Mouse (Mus musculus): ENCODE results near the gene Gdf1.

Gdf1 gene

DNA sequence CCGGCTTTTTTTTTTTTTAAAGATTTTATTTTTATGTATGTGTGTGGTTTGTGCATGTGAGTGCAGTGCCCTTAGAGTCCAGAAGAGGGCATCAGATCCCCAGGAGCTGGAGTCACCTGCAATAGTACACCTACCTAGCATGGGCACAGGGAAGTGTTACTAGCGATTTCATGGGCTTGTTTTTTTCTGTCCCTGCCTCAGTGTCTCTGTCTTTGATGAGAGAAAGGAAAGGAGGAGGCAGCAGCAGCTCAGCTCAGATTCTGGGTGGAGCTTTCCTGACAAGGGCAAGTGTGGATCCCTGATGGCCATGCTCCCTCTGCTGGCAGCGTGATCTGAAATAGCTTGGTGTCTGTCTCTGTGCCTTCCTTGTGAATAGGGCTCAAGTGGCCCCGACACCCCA lies 31.2 kb downstream of the Gdf1 start:
- no peak for DNase-seq (ENCODE audit: low read depth, low spot score)

DNA sequence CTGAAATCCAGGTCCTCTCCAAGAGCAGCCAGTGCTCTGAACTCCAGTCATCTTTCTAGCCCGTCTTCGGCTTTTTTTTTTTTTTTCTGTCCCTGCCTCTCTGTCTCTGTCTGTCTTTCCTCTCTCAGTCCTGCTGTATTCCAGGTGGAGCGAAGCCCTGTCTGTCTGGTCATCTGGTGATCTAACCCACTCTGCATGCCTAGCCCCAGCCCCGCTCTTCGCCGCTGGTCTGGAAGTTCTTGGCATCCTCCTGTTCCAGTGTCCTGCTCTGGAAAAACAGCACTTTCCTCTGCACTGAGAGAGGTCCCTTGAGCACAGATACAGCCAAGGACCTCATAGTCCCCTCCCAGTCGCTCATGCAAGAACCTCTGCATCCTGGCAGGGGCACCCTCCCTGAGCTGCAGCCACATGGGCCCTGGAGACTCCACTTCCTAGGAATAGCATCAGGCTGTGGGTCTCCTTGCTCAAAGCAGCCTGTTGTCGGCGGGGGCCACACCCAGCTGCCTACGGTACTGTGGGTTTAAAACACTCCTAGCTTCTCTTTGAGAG lies 31.9 kb downstream of the Gdf1 start:
- no peak for DNase-seq (ENCODE audit: low read depth, low spot score)

DNA sequence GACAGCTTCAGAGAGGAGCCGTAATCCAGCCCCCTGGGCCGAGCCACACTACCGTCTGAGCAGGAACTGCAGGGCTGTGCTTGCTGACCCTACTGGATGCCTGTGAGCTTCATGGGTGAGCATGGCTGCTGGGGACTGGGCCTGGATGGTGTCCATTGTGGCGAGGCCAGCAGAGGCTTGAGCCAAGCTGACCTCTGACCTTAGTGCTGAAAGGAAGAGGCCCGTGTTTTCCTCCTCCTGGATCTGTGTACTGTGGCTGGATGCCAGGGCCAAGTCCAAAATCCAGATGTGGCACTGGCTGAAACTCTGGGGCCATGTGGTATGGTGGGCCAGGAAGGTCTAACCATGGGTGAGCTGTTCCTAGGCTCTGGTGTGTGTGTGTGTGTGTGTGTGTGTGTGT lies 34.4 kb downstream of the Gdf1 start:
- DNase-seq (ENCODE audit: low read depth, low spot score), result no peak

DNA sequence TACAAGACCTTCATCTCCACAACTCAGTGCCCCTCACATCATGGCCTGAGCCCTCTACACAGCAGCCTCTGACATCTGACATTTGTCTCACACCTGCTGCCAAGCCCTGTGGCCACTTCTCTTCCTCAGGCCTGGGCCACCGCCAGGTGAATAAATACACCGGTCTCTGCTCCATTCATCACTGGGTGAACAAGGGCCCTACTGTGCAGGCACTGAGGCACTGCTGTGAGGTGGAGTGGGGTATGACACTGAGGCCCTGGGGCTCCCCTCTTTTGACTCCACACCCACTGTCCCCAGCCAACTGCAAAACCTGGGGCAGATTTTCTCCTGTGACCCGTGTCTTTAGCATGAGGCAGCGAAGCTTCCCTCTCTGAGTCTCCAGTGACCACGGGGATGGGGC lies 37.0 kb downstream of the Gdf1 start:
- DNase-seq (ENCODE audit: low read depth, low spot score), result no peak

DNA sequence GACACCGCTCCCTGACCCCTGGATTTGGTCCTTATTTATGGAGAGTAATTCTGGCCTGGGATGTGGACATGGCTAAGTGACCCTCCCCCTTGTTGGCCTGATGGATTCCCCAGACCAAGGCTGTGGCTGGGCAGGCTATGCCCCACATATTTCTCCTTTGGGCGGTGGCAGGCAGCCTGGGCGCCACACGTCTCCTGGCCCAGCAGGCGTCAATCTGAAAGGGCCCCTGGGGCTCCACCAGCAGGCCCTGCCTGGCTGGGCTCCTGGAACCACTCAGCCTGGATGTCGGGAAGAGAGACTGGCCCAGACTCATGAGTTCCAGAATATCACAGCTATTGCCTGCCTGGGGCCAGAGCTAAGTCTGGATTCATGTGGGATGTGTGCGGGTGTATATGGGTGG lies 40.9 kb downstream of the Gdf1 start:
- no peak for DNase-seq (ENCODE audit: low read depth, low spot score)

DNA sequence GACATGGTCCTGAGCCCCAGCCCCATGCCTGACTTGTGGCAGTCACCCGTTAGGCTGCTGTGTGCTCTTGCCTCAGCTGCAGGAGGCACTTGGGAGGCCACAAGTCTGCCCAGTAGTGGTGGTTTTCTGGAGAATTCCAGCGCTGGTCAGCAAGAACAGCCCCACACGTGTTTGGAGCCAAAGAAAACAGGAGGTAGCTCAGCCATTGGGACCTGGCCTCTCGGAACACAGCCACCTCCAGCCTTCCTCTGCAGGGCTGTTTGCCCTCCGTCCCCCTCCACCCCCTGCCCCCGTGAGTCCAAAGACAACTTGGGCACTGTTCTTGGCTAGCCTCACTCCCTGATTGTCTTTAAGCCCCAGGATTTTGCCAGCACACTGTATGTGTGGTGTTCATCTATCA lies 42.3 kb downstream of the Gdf1 start:
- DNase-seq (ENCODE audit: low read depth, low spot score), result no peak

DNA sequence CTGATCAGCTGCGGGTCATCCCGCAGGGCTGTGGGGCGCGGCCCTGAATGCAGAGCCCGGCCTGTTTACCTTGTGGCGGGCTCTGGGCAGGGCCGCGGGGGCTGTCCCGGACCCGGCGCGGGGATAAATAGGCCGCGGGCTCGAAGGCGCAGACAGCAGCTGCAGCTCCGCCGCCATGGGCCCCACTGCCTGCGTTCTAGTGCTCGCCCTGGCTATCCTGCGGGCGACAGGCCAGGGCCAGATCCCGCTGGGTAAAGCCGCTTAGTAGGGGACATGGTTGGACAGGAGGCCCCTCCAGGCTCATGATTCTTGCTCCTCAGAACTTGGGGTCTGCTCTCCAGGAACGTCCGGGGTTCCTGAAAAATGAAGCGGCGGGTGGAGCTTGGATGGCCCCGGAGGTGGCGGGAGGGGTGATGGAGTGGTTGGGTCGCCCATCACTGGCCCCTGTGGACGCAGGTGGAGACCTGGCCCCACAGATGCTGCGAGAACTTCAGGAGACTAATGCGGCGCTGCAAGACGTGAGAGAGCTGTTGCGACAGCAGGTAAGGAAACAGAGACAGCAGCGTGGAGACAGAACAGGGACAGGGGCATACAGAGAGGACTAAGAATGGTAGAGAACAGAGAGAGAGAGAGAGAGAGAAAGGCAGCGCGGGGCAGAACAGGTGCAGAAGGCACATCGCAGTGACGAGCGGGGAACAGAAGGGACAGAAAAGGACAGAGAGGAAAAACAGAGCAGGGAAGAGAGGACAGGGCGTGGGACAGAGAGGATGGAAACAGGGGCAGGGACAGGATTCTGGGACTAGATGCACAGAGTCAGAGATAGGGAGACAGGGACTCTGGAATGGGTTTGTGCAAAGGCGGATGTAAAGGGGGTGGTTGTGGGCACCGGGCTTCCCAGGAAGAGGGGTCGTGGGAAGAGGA lies 44.0 kb downstream of the Gdf1 start, which contains the start of gene Comp:
Gene Comp (plus strand): TSS at position 162 of the 921 bp plus-strand sequence.
- no peak for DNase-seq (ENCODE audit: low read depth, low spot score)

DNA sequence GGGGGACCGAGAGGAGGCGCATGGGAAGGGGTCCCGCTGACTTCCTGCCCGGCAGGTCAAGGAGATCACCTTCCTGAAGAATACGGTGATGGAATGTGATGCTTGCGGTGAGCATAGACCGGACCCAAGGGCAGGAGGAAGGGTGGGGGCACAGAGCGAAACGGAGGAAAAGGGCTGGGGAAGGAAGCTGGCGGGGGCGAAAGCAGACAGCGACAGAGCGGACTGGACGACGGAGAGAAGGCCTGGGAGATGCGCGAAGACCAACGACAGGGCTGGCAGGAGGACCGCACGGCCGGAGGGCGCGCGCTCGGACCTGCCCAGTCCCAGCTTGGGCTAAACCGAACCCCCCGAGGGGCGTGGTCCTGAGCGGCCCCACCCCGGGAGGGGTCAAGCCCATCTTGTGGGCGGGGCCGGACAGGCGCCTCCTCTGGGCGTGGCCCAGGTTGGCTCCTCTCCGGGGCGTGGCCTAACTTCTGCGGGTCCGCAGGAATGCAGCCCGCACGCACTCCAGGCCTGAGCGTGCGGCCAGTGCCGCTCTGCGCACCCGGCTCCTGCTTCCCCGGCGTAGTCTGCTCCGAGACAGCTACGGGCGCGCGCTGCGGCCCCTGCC lies 44.8 kb downstream of the Gdf1 start:
- DNase-seq (ENCODE audit: low read depth, low spot score), result peak; percentile 58

DNA sequence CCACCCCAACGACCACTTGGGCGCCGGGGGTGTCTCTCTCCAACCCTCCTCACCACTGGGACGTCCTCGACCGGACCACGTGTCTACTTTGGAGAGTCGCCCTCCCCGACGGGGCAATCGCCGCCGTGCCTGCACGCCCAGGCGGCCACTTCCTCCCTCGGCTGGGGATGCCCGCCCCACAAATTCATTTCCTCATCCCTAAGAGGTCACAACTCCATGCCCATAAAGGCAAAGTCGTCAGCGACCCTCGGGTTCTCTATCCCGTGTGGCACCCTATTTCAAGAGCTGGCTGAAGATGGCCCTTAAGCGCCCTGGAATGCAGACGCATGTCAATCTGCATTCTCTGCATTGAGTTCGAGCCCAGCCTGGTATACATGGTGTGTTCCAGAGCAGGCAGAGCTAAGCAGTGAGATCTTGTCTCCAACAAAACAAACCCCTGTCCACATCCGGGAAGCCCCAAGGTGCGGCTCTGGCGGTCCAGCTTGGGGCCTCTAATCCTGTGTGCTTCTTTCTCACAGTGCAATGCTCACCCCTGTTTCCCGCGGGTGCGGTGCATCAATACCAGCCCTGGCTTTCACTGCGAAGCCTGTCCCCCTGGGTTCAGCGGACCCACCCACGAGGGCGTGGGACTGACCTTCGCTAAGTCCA lies 45.7 kb downstream of the Gdf1 start:
- DNase-seq (ENCODE audit: low read depth, low spot score), result no peak

DNA sequence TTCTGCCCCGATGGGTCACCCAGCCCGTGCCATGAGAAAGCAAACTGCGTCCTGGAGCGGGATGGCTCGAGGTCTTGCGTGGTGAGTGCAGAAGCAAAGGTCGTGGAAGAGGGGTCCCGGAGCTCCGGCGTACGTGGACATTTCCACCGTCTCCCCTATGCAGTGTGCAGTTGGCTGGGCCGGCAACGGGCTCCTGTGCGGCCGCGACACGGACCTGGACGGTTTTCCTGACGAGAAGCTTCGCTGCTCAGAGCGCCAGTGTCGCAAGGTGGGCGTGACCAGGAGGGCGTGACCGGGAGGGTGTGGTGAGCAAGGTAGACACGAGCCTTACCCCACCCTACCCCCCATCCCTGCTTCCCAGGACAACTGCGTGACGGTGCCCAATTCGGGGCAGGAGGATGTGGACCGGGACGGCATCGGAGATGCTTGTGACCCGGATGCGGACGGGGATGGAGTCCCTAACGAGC lies 46.7 kb downstream of the Gdf1 start:
- DNase-seq (ENCODE audit: low read depth, low spot score), result no peak

DNA sequence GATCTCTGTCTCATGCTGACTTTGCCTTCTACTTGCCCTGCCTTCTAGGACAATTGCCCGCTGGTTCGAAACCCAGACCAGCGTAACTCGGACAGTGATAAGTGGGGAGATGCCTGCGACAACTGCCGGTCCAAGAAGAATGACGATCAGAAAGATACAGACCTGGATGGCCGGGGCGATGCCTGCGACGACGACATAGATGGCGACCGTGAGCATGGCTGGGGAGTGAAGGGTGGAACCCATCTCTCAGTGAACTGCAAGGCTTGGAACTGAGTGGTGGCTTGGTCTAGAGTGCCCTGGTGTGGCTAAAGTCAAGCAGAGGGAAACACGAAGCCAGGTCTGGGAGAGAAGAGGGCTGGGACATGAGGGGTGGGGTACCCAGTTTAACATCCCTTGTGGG lies 47.4 kb downstream of the Gdf1 start:
- no peak for DNase-seq (ENCODE audit: low read depth, low spot score)

DNA sequence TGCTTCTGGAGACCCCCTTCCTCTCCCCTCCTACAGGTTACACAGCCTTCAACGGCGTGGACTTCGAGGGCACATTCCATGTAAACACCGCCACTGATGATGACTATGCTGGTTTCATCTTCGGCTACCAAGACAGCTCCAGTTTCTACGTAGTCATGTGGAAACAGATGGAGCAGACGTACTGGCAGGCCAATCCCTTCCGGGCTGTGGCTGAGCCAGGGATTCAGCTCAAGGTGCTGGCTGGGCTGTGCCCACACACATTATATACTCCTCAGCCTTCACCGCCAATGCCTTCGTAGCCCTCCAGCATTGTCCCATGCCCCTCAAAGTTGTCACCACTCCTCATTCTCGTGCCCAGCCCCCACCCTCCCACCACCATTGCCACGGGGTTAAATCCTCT lies 50.5 kb downstream of the Gdf1 start:
- no peak for DNase-seq (ENCODE audit: low read depth, low spot score)
